Mouse (Mus musculus) testis, adult 2 months (tissue): ENCODE measurements at regions not wholly inside any gene's neighbourhood (a gene's known extent, or its start where the extent isn't known, plus 50 kb on each side); places are given as distances from the start of the nearest gene placed in this dataset.

Experiments
- CTCF ChIP-seq: fragments of 200-500 bp; IDR thresholded peaks from 2 replicates; pipeline ENCODE4 v1.5.1; 2012; ENCODE audit warnings: low read depth, mild to moderate bottlenecking, inconsistent platforms, low read length, moderate library complexity; ENCODE audit not compliant: control insufficient read depth, insufficient read depth, insufficient replicate concordance
- POLR2A ChIP-seq: fragments of 200-500 bp; IDR thresholded peaks from 2 replicates; pipeline ENCODE4 v1.6.1; 2012; ENCODE audit warnings: low read depth, mild to moderate bottlenecking, inconsistent platforms, low read length, moderate library complexity; ENCODE audit not compliant: control insufficient read depth

DNA sequence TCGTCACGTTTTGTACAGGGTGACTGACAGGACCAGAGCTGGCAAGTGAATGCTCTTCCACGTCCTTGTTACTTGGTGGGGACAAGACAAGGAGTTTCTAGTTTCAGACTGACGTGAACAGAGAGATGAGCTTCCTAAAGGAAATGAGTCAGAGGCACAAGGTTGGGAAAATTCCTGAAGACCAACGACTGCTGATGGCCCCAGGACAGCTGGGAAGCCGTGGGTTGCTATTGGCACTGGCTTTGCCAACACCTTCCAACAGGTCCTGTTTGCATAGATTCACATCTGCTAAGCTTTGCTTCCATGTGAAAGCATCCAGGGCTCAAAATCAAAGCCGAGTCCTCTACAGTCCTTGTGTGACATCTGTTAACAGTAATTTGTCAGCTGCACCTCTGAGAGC, 86.2 kb downstream of the Irx2 start:
- no peak for TF ChIP-seq POLR2A
- TF ChIP-seq CTCF: no peak
